Mouse (Mus musculus) heart, adult 2 months (tissue): ENCODE measurements around the gene Tcf20. TPM values are rescaled to one million over a fixed set of nuclear protein-coding genes. Genes with fewer than 3 reads are reported as not detected.
A peak's percentile ranks its signal among the peaks of the same experiment; 100 is the strongest.

Experiments
- DNase-seq, 2 experiments: peaks; one replicate each; pipeline ENCODE4 v3.0.0; 2021
- H3K27ac ChIP-seq: fragments of 200-600 bp; 2 replicates; pipeline ENCODE4 v1.8.1; 2022
- H3K27me3 ChIP-seq: fragments of 200-500 bp; 2 replicates; pipeline ENCODE4 v1.6.1; 2012; ENCODE audit warnings: mild to moderate bottlenecking, low read length, inconsistent platforms, mixed read lengths; ENCODE audit not compliant: control insufficient read depth, insufficient read depth
- H3K36me3 ChIP-seq: fragments of 200-500 bp; 2 replicates; pipeline ENCODE4 v1.6.1; 2012; ENCODE audit warnings: low read length, inconsistent platforms; ENCODE audit not compliant: control insufficient read depth, insufficient read depth
- H3K4me1 ChIP-seq: fragments of 200-500 bp; 2 replicates; pipeline ENCODE4 v1.6.1; 2011; ENCODE audit warnings: low read length; ENCODE audit not compliant: control insufficient read depth, insufficient read depth
- H3K4me3 ChIP-seq: fragments of 200-600 bp; 2 replicates; pipeline ENCODE4 v1.8.1; 2022
- H3K79me2 ChIP-seq: fragments of 200-500 bp; replicated peaks from 2 replicates; pipeline ENCODE4 v1.6.1; 2012; ENCODE audit warnings: mild to moderate bottlenecking, inconsistent platforms, low read length, moderate library complexity, mixed read lengths; ENCODE audit not compliant: control insufficient read depth, insufficient read depth
- H3K9ac ChIP-seq: fragments of 200-500 bp; 2 replicates; pipeline ENCODE4 v1.6.1; 2012; ENCODE audit warnings: low read depth, mild to moderate bottlenecking, control low read depth, inconsistent platforms, low read length, mixed read lengths
- CTCF ChIP-seq: fragments of 200-600 bp; IDR thresholded peaks from 2 replicates; pipeline ENCODE4 v1.8.1; 2022; ENCODE audit warnings: antibody characterized with exemption, mild to moderate bottlenecking, moderate library complexity
- EP300 ChIP-seq: fragments of 200-500 bp; IDR thresholded peaks from 2 replicates; pipeline ENCODE4 v1.6.1; 2011; ENCODE audit warnings: low read depth, low read length, control low read depth; ENCODE audit not compliant: insufficient read depth
- POLR2A ChIP-seq: fragments of 200-500 bp; IDR thresholded peaks from 2 replicates; pipeline ENCODE4 v1.6.1; 2011; ENCODE audit warnings: mild to moderate bottlenecking, low read depth, low read length, control low read depth; ENCODE audit not compliant: insufficient read depth
- WGBS: fragments of 180-500 bp; shearing (Covaris S2); methylation state at CpG from one replicate; pipeline ENCODE4 v1.1.7; 2018; 5-methylcytosine and 5-hydroxymethylcytosine counted together
- intact Hi-C: fragments of 180-260 bp; cut with DNase I; formaldehyde crosslinking; loops from one replicate; pipeline ENCODE4 v1.15.1; 2025
- polyA plus RNA-seq: library from polyadenylated mRNA; depleted of rRNA; stranded (reverse); fragments of >200 nt; gene quantifications from 2 replicates; pipeline ENCODE4 v1.2.3, GENCODE M21; 2012
- total RNA-seq, 2 experiments: library from RNA; stranded (reverse); gene quantifications; 2 replicates each; pipeline ENCODE4 v1.2.3; 2021

Tcf20 gene
- total and polyA plus RNA-seq, 3 experiments, result 6.6 to 60.8 (median 60.1) TPM

DNA sequence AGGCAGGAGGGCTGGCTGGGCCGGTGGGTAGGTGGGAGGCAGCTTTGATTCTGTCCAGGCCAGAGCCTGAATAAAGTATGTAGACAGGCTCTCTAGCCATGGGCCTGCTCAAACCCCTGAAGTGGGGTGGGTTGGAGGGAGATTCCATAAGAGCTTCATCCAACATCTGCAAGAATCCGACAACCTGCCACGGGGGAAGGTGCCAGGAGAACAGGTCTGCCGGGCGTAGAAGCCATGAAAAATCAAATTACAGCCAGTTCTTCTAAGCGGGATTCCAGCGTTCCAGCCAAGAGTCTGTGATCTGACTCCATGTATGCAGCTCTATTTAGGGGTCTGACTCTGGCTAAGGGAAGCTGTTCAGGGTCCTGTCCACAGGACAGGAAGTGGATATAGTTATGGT lies 3.1 kb downstream of the Tcf20 start:
- intact Hi-C loops, result no loop called here
- no peaks in the 10 kb centered on the region for H3K4me1 ChIP-seq
- no peaks in the 10 kb centered on the region for H3K79me2 ChIP-seq
- TF ChIP-seq POLR2A (no peak), EP300 (no peak), CTCF (no peak)
- peaks cover 5% of the 10 kb centered on the region; the same call in 1 of the 2 replicates for H3K27me3 ChIP-seq
- H3K36me3 ChIP-seq, result no peaks in the 10 kb centered on the region
- DNase-seq, result no peak
- 89% methylated on average over 7 of the region's 7 CpGs for WGBS
- H3K27ac ChIP-seq, result no peak overlapping the region
- H3K4me3 ChIP-seq, result no peak overlapping the region
- H3K9ac ChIP-seq, result no peak overlapping the region

- Histone ChIP-seq H3K4me1 (no peaks in the 10 kb centered on the region), H3K79me2 (no peaks in the 10 kb centered on the region), H3K9ac (no peak overlapping the region), H3K27me3 (peaks cover 5% of the 10 kb centered on the region; the same call in 1 of the 2 replicates), H3K36me3 (no peaks in the 10 kb centered on the region), H3K4me3 (no peak overlapping the region), H3K27ac (no peak overlapping the region)
- WGBS, result 50% methylated on average over 4 of the region's 4 CpGs
- no peak for DNase-seq
- TF ChIP-seq POLR2A, result no peak
- TF ChIP-seq CTCF, result no peak
- TF ChIP-seq EP300, result no peak
- intact Hi-C loops, result no loop called here
Observed at GRCm38 (mm10) chr15:82984097-82984496, 3.6 kb downstream of the Tcf20 start.

GRCm38 (mm10) chr15:82983416-82984026 lies 4.2 kb downstream of the Tcf20 start:
- Histone ChIP-seq H3K27ac (no peak overlapping the region), H3K27me3 (peaks cover 5% of the 10 kb centered on the region; the same call in 1 of the 2 replicates), H3K4me1 (no peaks in the 10 kb centered on the region), H3K9ac (no peak overlapping the region), H3K4me3 (no peak overlapping the region), H3K36me3 (no peaks in the 10 kb centered on the region), H3K79me2 (no peaks in the 10 kb centered on the region)
- intact Hi-C loops, result no loop called here
- TF ChIP-seq EP300 (no peak), CTCF (no peak), POLR2A (no peak)
- DNase-seq, result peak; percentile 24 to 32
- 48% methylated on average over 9 of the region's 9 CpGs for WGBS

DNA sequence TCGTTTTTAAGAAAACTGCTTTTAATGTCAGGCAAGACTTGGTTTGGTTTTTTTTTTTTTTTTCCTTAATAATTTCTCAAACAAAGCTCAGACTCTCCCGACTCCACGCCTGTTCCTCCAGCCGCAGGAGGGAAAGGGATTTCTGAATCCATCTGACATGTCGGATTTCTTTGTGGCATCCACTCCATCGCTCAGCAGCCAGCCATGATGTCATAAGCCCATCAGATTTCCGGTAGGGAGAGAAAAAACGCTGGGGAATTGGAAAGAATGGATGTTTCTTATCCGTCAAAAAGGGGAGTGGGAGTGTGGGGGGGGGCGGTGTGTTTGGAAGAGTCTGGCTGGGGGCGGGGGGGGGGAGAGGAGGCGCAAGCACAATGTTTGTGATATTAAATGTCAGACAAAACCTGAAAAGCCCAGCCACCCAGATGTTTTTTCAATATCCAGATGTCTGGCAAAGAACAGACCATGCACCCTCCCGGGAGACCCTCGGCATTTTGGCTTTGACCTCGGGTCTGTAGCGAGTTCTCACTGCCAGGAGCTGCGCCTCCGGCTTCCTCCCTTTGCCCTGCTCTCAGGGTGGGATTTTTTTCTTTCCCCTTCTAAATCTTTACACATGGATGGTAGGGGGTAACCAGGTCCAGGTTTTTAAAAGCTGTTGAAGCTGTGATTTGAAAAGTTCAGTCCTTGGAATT lies 4.8 kb downstream of the Tcf20 start:
- no peak overlapping the region for H3K27ac ChIP-seq

DNA sequence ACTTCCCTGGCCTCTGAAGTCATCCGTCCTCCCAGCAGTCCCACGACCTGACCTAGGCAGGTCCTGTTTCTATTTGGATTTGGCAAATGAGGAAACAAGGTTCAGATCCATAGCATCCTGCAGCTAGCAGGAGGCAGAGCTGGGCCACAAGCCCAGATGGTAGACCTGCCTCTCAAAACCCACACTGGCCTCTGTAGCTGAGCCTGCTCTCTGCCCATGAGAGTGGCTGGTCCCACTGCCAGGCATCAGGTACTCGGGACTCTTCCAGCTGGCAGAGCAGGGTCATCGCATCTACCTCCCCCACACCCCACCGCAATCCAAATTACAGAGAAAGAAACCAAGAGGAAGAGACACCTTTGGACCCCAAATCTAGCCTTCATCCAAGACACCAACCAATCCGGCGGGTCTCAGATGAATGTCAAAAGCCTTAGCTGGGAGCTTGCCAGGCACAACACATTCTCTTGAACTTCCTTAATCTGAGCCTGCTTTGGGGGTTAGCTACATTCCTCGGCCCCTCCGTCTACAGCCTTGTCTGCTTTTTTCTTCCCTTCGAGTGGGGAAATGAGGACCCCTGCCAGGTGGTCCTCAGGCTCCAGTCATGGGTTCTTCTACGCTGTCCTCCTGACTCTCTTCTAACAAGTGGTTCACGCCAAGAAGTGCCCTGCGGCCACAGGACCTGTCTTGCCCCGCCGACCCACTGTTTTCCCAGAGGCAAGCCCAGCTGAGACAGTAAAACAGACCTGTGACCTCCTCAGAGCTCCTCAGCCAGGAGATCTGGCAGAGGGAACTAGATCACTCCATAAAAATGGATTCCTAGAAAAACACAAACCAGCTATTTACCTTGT lies 5.8 kb downstream of the Tcf20 start:
- Histone ChIP-seq H3K9ac (no peak overlapping the region), H3K36me3 (no peaks in the 10 kb centered on the region), H3K27me3 (peaks cover 5% of the 10 kb centered on the region; the same call in 1 of the 2 replicates), H3K4me3 (no peak overlapping the region), H3K79me2 (no peaks in the 10 kb centered on the region), H3K27ac (no peak overlapping the region), H3K4me1 (no peaks in the 10 kb centered on the region)
- no peak for TF ChIP-seq CTCF
- DNase-seq, result no peak
- intact Hi-C loops, result no loop called here
- 49% methylated on average over 15 of the region's 15 CpGs for WGBS

More for the DNA sequence above, 4.8 kb downstream of the Tcf20 start:
- no peaks in the 10 kb centered on the region for H3K36me3 ChIP-seq
- H3K4me1 ChIP-seq, result no peaks in the 10 kb centered on the region
- WGBS, result 28% methylated on average over 18 of the region's 18 CpGs
- intact Hi-C loops, result no loop called here
- peaks cover 5% of the 10 kb centered on the region; the same call in 1 of the 2 replicates for H3K27me3 ChIP-seq
- H3K9ac ChIP-seq, result no peak overlapping the region
- no peak for TF ChIP-seq POLR2A
- no peak for TF ChIP-seq CTCF
- TF ChIP-seq EP300, result no peak
- peak; percentile 44 for DNase-seq
- H3K79me2 ChIP-seq, result no peaks in the 10 kb centered on the region
- no peak overlapping the region for H3K4me3 ChIP-seq
